Mouse (Mus musculus): ENCODE data around the gene Ephb2. TPM values are rescaled to one million over a fixed set of nuclear protein-coding genes. Genes with fewer than 3 reads are reported as not detected.

Gene Ephb2
- total RNA-seq, 4 experiments from 2014 or later: 17.4 to 23.2 (median 19.8) TPM

GRCm38 (mm10) chr4:136801944-136802343 lies 33.8 kb downstream of the Ephb2 start:
- no peak for DNase-seq (ENCODE audit: low spot score in 2 of 2)

DNA sequence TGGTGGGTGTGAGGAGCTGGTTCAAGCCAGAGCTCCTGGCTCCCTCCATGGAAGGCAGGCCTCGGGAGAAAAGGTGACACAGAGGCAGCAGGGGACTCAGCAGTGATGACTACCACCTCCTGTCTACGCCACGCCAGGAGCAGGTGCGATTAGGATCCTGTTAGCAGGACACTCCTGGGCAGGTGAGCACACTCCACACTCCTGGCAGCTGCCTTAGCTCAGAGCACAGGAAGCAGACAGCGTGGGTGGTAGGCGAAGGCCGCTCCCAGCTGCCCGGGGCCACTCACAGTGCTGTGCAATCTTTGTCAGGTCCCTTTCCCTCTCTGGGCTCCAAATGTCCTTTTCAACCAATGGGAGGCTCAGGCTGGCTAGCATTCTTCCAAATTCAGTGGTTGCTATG lies 34.3 kb downstream of the Ephb2 start:
- DNase-seq (ENCODE audit: low spot score in 2 of 2): no peak

- DNase-seq (ENCODE audit: low spot score in 2 of 2): no peak
Measured at GRCm38 (mm10) chr4:136800366-136800765, 35.4 kb downstream of the Ephb2 start.

GRCm38 (mm10) chr4:136797677-136798569 lies 37.9 kb downstream of the Ephb2 start:
- DNase-seq (ENCODE audit: low spot score in 2 of 2): no peak

GRCm38 (mm10) chr4:136793320-136793719 lies 42.5 kb downstream of the Ephb2 start:
- peak; percentile 74 to 76 for DNase-seq (ENCODE audit: low spot score in 2 of 2)

GRCm38 (mm10) chr4:136789821-136790220 lies 46.0 kb downstream of the Ephb2 start:
- DNase-seq (ENCODE audit: low spot score in 2 of 2): no peak

DNA sequence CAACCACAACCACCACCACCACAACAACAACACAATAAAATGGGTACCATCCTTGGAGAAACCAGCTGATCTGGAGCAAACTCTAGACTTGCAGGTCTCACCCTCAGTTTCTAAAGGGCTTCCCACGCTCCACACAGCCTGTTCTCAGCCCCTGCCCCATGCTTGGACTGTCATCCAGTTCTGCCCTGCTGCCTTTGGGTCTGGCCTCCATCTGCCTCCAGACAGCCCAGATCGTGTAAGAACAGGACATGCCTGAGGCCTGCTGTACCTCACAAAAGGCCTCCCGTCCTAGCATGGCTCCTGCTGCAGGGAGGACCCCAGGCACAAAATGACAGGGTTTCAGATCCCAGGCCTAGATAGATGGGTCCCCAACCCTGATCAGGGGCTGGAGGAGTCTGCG lies 48.4 kb downstream of the Ephb2 start:
- no peak for DNase-seq (ENCODE audit: low spot score in 2 of 2)

DNA sequence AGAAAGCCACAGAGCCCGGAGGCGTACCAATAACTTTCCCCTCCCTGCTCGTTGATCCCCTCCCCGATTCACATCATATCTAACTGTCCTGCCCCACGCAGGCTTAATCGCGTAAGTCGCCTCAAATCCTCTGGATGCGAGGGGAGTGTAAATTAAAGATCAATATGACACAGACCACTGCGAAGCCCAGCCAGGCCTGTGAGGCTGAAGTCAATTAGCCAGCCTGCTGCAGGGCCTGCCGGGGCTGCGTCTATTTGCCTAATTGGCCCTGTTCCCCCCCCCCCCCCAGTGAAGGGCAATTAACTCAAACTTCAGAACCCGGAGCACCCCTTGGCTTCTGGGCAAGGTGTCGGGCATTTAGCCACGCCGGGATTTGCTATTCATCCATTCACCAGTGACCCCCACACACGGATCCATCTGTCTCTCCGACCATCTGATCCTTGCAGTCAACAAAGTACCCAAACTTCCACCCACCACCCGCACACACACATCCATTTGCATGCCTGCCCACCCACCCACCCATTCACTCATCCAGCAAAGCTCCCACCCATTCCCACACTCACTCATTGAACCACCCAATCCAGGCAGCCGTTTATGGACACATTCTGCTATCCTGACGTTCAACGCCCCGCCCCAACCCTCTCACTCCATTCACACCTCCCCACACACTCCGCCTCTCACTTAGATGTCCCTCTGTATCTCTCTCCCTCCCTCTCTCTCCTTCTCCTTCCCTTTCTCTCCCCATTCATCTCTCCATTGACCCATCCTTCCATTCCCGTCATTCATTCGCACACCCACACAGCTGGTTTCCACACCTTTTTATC lies 49.1 kb downstream of the Ephb2 start:
- no peak for DNase-seq (ENCODE audit: low spot score in 2 of 2)

DNA sequence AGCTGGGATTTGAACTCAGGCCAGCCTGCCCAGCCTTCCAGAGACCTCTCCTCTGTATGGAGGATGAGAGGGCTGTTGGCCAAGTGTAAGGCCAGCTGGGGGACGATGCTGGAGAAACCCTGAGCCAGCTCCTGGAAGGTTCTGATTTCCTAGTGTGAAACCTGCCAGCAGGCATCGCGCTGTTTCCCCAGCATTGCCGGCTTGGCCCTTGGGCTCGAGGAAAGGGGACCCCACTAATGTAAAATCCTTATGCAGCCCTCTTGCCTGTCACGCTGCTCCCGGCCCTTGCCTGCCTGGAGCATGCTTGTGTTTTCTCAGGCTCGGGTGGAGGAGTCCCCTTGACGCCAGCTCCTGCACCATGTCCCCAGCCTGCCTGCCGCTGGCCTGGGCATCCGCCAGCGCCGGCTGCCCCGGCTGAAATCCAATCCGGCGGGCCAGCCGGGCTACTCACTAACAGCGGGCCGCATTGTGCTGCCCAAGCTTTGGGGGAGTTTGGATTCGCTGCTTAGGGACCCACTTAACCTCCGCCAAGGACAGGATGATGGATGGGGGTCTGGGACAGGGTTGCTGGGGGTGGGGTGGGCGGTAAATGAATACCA lies 52.1 kb downstream of the Ephb2 start:
- DNase-seq (ENCODE audit: low spot score in 2 of 2): peak; percentile 31 to 48

- no peak for DNase-seq (ENCODE audit: low spot score in 2 of 2)
Measured at GRCm38 (mm10) chr4:136782579-136782925, 53.2 kb downstream of the Ephb2 start.

DNA sequence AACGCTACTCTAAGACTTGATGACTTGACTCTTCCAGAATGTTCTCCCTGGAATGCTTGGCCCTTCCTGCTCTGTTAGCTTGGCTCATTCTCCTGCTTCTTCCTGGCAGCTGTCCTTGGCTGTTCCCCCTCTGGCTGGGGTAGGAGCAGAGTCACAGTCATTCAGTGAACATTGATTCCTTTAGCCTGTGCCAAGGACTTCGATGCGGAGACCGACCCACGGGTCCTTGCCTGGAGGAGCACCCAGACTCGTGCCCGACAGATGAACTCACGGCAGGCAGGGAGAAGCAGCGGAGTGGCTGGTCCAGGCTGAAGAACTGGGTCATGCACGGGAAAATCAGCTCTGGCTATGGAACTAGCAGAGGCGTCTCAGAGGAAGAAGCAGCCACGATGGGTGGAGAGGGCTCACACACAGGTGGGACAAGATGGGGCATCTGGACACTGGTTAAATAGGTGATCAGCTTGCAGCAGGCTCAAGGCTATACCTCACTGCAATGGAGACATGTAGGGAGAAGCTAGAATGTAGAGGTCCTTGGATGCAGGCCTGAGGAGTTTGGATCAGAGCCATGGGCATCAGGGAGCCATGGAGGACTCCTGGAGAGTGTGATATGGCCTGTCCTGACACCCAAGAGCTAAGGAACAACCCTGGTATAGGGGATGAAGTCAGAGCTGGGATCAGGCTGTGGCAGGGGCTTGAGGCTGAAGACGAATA lies 53.8 kb downstream of the Ephb2 start:
- DNase-seq (ENCODE audit: low spot score in 2 of 2): peak in 1 of 2 experiments; percentile 16

- no peak for DNase-seq (ENCODE audit: low spot score in 2 of 2)
Measured at GRCm38 (mm10) chr4:136780201-136780895, 55.4 kb downstream of the Ephb2 start.

DNA sequence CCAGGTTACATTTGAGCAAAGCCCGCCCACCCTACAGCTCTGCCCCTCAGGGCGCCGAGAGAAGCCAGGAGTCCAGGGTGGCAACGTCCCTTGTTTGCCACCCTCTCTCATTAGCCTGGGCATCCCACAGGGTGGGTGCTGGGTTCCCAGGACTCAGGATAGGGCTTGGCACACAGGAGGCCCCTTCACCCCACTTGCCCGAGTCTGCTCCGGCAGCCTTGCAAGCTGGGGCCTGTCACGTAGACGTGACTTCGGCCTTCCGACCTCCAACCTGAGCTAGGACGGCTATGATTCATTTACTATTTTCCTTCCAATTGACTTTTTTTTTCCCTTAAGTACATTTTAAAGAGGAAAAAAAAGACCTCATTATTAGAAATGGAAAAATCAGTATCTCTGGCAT lies 56.6 kb downstream of the Ephb2 start:
- no peak for DNase-seq (ENCODE audit: low spot score in 2 of 2)

GRCm38 (mm10) chr4:136776471-136776892 lies 59.3 kb downstream of the Ephb2 start:
- no peak for DNase-seq (ENCODE audit: low spot score in 2 of 2)

DNA sequence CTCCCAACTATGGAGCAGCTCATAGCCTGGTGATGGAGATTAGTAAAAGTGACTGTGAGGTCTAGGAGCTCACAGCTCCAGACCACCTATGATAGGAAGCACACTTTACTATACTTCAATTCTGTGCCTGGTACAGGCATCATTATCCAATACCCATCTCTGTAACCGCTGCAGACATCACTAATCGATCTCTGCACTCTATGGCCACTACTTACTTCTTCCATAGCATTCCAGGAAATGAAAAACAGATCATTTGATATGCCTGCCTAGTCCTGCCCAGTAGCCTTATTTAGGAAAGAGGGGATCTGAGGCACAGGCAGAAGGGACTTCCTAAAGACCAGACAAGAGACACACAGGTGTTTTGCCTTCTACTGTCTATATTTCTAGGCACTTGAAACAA lies 59.9 kb downstream of the Ephb2 start:
- DNase-seq (ENCODE audit: low spot score in 2 of 2): no peak

GRCm38 (mm10) chr4:136774201-136774600 lies 61.6 kb downstream of the Ephb2 start:
- DNase-seq (ENCODE audit: low spot score in 2 of 2): no peak

DNA sequence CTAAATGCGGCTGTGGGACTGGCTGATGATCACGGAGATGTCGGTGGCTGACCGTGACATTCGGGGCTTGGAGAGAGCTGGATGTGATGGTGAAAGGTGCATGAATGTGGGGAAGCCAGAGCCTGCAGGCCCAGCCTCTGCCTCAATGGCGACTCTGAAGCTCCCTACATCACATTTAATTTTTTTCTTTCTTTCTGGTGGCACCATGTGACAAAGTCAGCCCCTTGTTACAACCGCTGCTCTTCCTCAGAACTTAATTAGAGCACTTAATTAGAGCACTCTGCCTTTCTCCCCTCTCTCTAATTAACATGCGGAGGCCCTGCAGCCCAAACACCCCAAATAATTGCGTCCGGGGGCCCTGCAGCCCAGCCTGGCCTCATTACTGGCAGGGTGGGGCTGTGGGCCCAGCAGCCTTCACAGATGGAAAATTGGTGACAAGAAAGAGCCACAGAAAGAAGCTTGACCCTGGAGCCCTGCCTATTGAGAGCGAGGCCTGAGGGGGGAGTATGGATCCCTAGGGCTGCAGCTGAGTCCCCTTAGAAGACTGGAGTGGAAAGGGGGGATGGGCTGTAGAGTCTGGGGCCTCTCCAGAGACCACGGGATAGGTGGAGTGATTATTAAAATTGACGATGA lies 62.7 kb downstream of the Ephb2 start:
- DNase-seq (ENCODE audit: low spot score in 2 of 2): no peak

- DNase-seq (ENCODE audit: low spot score in 2 of 2): no peak
Measured at GRCm38 (mm10) chr4:136772318-136772717, 63.5 kb downstream of the Ephb2 start.

GRCm38 (mm10) chr4:136770718-136771117 lies 65.1 kb downstream of the Ephb2 start:
- DNase-seq (ENCODE audit: low spot score in 2 of 2): no peak

GRCm38 (mm10) chr4:136768499-136768898 lies 67.3 kb downstream of the Ephb2 start:
- no peak for DNase-seq (ENCODE audit: low spot score in 2 of 2)
